Mouse (Mus musculus): ENCODE results near the gene Bcar3. TPM values are rescaled to one million over a fixed set of nuclear protein-coding genes. Genes with fewer than 3 reads are reported as not detected.

Gene Bcar3
- polyA plus RNA-seq, 1 experiment from 2014 or later: 13.8 TPM

DNA sequence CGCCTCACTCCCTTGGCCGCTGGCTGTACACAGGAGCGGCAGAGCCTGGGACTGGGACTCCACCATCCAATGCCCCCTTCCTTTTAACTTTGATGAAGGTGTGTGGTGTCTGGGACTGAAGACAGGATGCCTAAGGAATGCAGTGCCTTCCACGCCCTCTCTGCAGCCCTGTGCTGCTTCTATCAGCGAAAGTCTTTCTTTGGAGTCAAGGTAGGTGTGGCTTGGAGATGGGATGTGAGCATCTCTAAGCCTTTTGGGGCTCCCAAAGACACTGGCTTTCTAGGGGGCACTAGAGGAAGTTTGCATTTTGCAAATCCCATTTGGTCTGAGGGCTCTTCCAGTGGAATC, 189.8 kb downstream of the Bcar3 start:
- no peak overlapping the region for H3K9ac ChIP-seq
- no peaks in the 10 kb centered on the region for H3K36me3 ChIP-seq
- peak; percentile 41; the same call in 1 of the 2 replicates for ATAC-seq (replicated peaks; ENCODE audit: low FRiP score)
- peaks cover 39% of the 10 kb centered on the region for H3K4me1 ChIP-seq
- H3K27me3 ChIP-seq: no peaks in the 10 kb centered on the region
- peak overlapping the region; percentile 43 for H3K4me2 ChIP-seq
- H3K9me3 ChIP-seq (replicated peaks): no peaks in the 10 kb centered on the region
- H3K27ac ChIP-seq: peak overlapping the region; percentile 46; the same call in 1 of the 2 replicates
- peak overlapping the region; percentile 17; the same call in 1 of the 2 replicates for H3K4me3 ChIP-seq (replicated peaks)
- WGBS: 39% methylated on average over 5 of the region's 5 CpGs

DNA sequence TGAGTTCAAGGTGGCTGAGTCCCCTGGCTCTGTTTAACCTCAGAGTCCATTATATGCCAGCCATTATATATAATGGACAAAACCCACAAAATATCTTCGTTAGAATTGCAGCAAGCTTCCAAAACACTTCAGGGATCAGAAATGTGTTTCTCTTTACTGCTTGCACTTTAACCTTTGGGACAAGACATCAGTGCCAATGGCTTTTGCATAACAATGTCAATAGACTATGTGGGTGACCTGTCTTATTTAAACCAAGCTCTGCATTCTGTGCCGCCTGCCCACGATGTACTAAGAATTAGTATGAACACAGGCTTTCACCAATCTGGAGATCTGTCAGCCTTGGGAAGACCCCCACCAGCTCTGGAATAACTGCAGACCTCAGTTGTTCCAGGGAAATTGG, 190.4 kb downstream of the Bcar3 start:
- no peak overlapping the region for H3K4me2 ChIP-seq
- no peak overlapping the region for H3K4me3 ChIP-seq (replicated peaks)
- H3K27ac ChIP-seq: no peak overlapping the region
- WGBS: 82% methylated on average over 3 of the region's 3 CpGs
- H3K9me3 ChIP-seq (replicated peaks): no peaks in the 10 kb centered on the region
- H3K27me3 ChIP-seq: no peaks in the 10 kb centered on the region
- peaks cover 39% of the 10 kb centered on the region for H3K4me1 ChIP-seq
- H3K9ac ChIP-seq: no peak overlapping the region
- no peak for ATAC-seq (replicated peaks; ENCODE audit: low FRiP score)
- H3K36me3 ChIP-seq: no peaks in the 10 kb centered on the region

DNA sequence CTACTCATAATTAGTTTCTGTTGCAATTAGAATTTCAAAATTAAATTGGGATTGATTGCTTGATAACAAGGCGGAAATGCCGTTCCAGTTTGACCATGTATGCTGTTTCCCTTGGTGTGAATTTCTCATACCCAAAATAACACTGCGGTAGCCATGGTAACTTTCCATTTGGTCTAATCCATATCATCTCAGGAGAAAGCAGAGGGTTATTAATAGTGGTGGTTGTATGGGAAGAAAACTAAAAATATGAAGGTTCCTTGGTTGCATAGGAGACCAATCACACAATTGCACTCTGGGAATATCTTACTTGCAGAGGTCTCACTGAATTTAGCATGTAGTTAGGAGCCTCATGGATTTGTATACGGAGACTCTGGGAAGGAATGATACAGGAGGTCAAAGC, 191.8 kb downstream of the Bcar3 start:
- no peak overlapping the region for H3K27ac ChIP-seq
- no peak overlapping the region for H3K4me3 ChIP-seq (replicated peaks)
- H3K4me1 ChIP-seq: peaks cover 31% of the 10 kb centered on the region
- no peak overlapping the region for H3K4me2 ChIP-seq
- H3K36me3 ChIP-seq: no peaks in the 10 kb centered on the region
- no peaks in the 10 kb centered on the region for H3K9me3 ChIP-seq (replicated peaks)
- 89% methylated on average over 4 of the region's 4 CpGs for WGBS
- H3K9ac ChIP-seq: no peak overlapping the region
- no peak for ATAC-seq (replicated peaks; ENCODE audit: low FRiP score)
- H3K27me3 ChIP-seq: no peaks in the 10 kb centered on the region

DNA sequence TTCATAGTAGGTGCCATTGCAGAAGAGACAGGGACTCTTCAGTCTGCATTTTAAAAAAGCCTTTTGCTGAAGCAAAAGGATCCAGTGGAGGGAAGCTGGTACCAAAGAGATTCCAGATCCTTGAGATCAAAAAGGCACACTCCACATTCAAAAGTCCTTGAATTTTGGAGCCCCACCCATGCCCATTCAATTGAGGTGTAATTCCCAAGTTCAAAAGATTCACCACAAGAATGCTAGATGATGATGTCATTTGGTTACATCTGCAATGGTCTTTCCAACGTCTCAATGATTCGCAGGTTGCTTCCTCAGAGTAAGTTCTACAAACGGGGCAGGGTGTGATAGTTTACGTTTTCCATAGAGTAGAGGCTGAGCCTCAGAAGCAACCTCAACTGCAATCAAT, 192.3 kb downstream of the Bcar3 start:
- 72% methylated on average over 4 of the region's 4 CpGs for WGBS
- Histone ChIP-seq H3K4me1 (peaks cover 30% of the 10 kb centered on the region), H3K4me3 (replicated peaks) (no peak overlapping the region), H3K36me3 (no peaks in the 10 kb centered on the region), H3K4me2 (no peak overlapping the region), H3K27me3 (no peaks in the 10 kb centered on the region), H3K9me3 (replicated peaks) (no peaks in the 10 kb centered on the region), H3K9ac (no peak overlapping the region), H3K27ac (no peak overlapping the region)
- ATAC-seq (replicated peaks; ENCODE audit: low FRiP score): no peak

DNA sequence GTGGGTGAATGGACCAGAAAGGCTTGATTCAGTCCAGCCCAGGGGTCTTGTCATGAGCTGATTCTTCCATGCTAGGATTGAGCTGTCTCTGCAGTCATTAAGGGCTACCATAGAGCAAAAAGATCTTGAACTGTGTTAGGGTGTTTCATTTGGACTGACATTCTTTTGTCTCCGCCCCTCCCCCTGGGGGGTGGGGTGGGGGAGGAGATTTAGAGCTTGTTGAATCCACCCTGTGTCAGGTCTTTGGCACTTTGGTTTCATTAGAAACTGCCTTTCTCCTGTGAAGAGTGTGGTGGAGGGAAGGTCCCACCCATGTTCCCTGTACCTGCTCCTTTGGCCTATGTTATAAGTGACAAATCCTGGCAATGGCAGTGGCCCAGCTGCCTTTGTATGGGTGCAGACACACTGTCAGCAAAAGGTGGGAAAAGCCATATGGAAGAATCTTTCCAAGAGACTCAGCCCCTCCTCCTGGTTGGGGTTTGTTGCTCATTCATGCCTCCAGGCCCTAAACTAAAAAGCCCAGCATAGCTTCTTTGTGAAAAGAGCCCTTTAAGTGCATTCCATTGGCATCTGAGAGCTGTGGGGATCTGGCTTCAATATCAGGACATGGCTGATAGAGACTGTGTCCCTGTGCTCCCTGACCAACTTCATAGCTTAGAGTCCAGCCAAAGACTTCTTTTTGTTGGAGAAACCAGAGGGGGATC, 194.3 kb downstream of the Bcar3 start:
- H3K36me3 ChIP-seq: no peaks in the 10 kb centered on the region
- H3K27ac ChIP-seq: no peak overlapping the region
- H3K9me3 ChIP-seq (replicated peaks): no peaks in the 10 kb centered on the region
- H3K4me1 ChIP-seq: peaks cover 19% of the 10 kb centered on the region
- no peak overlapping the region for H3K4me3 ChIP-seq (replicated peaks)
- no peak for ATAC-seq (replicated peaks; ENCODE audit: low FRiP score)
- H3K9ac ChIP-seq: no peak overlapping the region
- 80% methylated on average over 1 of the region's 1 CpGs for WGBS
- no peaks in the 10 kb centered on the region for H3K27me3 ChIP-seq
- no peak overlapping the region for H3K4me2 ChIP-seq

DNA sequence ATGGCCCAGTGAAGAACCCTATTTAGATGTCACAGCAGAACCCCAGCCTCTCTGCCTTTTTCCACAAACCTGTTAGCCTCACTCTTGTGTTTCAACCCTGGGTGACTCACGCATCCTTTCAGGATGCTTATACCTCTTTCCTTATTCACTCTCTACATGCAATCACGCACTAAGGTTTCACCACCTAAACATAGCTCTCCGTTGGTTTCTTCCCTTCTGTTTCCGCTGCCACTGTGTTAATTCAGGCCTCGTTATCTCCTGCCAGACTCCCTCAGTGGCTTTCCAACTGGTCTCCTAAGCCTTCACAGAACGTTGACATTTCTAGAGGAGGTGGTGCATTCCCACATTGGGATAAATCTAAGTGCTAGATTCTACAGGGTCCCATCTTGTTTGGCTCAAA, 196.6 kb downstream of the Bcar3 start:
- Histone ChIP-seq H3K4me3 (replicated peaks) (no peak overlapping the region), H3K4me2 (no peak overlapping the region), H3K27ac (no peak overlapping the region), H3K9ac (no peak overlapping the region), H3K4me1 (peaks cover 27% of the 10 kb centered on the region), H3K9me3 (replicated peaks) (no peaks in the 10 kb centered on the region), H3K36me3 (no peaks in the 10 kb centered on the region), H3K27me3 (no peaks in the 10 kb centered on the region)
- WGBS: 83% methylated on average over 6 of the region's 6 CpGs
- ATAC-seq (replicated peaks; ENCODE audit: low FRiP score): no peak

- H3K27ac ChIP-seq: no peak overlapping the region
- H3K9me3 ChIP-seq (replicated peaks): no peaks in the 10 kb centered on the region
- no peaks in the 10 kb centered on the region for H3K27me3 ChIP-seq
- no peak overlapping the region for H3K9ac ChIP-seq
- ATAC-seq (replicated peaks; ENCODE audit: low FRiP score): no peak
- no peak overlapping the region for H3K4me2 ChIP-seq
- peaks cover 31% of the 10 kb centered on the region for H3K4me1 ChIP-seq
- H3K4me3 ChIP-seq (replicated peaks): no peak overlapping the region
- H3K36me3 ChIP-seq: no peaks in the 10 kb centered on the region
- WGBS: 90% methylated on average over 3 of the region's 3 CpGs
Observed at GRCm38 (mm10) chr3:122492006-122492405, 198.1 kb downstream of the Bcar3 start.

- 63% methylated on average over 21 of the region's 21 CpGs for WGBS
Observed at GRCm38 (mm10) chr3:122492872-122493615, 199.1 kb downstream of the Bcar3 start.

GRCm38 (mm10) chr3:122494764-122495163, 200.8 kb downstream of the Bcar3 start:
- H3K9ac ChIP-seq: no peak overlapping the region
- H3K27ac ChIP-seq: 0 out of 2 replicates have a peak overlapping the region, but pooled peaks have one; percentile 43
- ATAC-seq (replicated peaks; ENCODE audit: low FRiP score): 0 out of 2 replicates have a peak, but pooled peaks have one; percentile 19
- no peaks in the 10 kb centered on the region for H3K36me3 ChIP-seq
- peaks cover 32% of the 10 kb centered on the region for H3K4me1 ChIP-seq
- H3K4me2 ChIP-seq: no peak overlapping the region
- no peak overlapping the region for H3K4me3 ChIP-seq (replicated peaks)
- H3K27me3 ChIP-seq: no peaks in the 10 kb centered on the region
- 43% methylated on average over 6 of the region's 6 CpGs for WGBS
- H3K9me3 ChIP-seq (replicated peaks): no peaks in the 10 kb centered on the region

More at GRCm38 (mm10) chr3:122492872-122493615, 199.1 kb downstream of the Bcar3 start:
- H3K9ac ChIP-seq: no peak overlapping the region
- no peak overlapping the region for H3K4me3 ChIP-seq (replicated peaks)
- no peak for ATAC-seq (replicated peaks; ENCODE audit: low FRiP score)
- H3K27ac ChIP-seq: no peak overlapping the region
- no peaks in the 10 kb centered on the region for H3K9me3 ChIP-seq (replicated peaks)
- no peaks in the 10 kb centered on the region for H3K36me3 ChIP-seq
- peaks cover 34% of the 10 kb centered on the region for H3K4me1 ChIP-seq
- no peaks in the 10 kb centered on the region for H3K27me3 ChIP-seq
- H3K4me2 ChIP-seq: no peak overlapping the region

DNA sequence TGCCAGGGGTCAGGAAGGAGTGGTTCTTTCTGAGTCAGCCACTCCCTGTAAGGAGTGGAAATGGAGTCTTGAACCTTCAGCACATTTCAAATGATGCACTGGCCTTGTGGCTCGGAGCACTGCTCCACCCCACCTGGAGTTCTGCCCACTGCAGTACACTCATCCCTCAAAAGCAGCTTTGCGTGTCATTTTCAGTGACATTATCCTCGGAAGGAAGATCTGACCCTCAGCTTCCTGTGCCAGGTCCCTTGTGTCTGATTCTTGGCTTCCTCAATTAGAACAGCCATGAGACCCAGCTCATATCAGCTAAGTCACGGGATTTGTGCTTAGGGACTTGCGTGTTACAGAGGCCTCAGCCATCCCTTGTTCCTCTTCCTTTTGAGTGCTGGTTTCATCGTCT, 203.9 kb downstream of the Bcar3 start:
- Histone ChIP-seq H3K4me2 (no peak overlapping the region), H3K27ac (no peak overlapping the region), H3K4me1 (peaks cover 31% of the 10 kb centered on the region), H3K27me3 (no peaks in the 10 kb centered on the region), H3K9me3 (replicated peaks) (no peaks in the 10 kb centered on the region), H3K4me3 (replicated peaks) (no peak overlapping the region), H3K36me3 (no peaks in the 10 kb centered on the region), H3K9ac (no peak overlapping the region)
- ATAC-seq (replicated peaks; ENCODE audit: low FRiP score): no peak
- WGBS: 82% methylated on average over 6 of the region's 6 CpGs

DNA sequence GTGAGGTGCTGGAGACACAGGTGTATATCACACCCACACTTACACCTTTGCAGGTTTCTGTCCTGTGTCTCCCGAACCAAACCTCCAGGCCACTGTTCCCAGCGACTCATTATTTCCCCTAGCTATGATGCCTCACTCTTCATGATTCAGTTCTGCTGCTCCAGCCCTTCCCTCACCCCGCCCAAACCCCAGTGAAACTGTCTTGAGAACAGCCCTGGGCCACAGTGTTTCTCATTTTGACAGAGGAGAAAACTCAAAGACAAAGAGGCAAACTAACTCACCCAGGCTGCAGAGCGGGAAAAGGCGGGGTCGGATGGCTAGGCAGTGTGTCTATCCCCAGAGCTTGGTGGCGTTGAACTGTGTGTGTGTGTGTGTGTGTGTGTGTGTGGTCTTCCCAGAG, 204.6 kb downstream of the Bcar3 start:
- Histone ChIP-seq H3K27ac (no peak overlapping the region), H3K4me1 (peaks cover 25% of the 10 kb centered on the region), H3K4me2 (no peak overlapping the region), H3K36me3 (no peaks in the 10 kb centered on the region), H3K4me3 (replicated peaks) (no peak overlapping the region), H3K9ac (no peak overlapping the region), H3K9me3 (replicated peaks) (no peaks in the 10 kb centered on the region), H3K27me3 (no peaks in the 10 kb centered on the region)
- WGBS: 95% methylated on average over 7 of the region's 7 CpGs
- no peak for ATAC-seq (replicated peaks; ENCODE audit: low FRiP score)

GRCm38 (mm10) chr3:122499647-122500046, 205.7 kb downstream of the Bcar3 start:
- no peak overlapping the region for H3K9ac ChIP-seq
- H3K4me1 ChIP-seq: peaks cover 17% of the 10 kb centered on the region
- H3K27me3 ChIP-seq: no peaks in the 10 kb centered on the region
- ATAC-seq (replicated peaks; ENCODE audit: low FRiP score): no peak
- H3K4me3 ChIP-seq (replicated peaks): no peak overlapping the region
- H3K9me3 ChIP-seq (replicated peaks): no peaks in the 10 kb centered on the region
- no peak overlapping the region for H3K4me2 ChIP-seq
- no peak overlapping the region for H3K27ac ChIP-seq
- H3K36me3 ChIP-seq: no peaks in the 10 kb centered on the region
- whole genome bisulfite sequencing: 78% methylated on average over 6 of the region's 6 CpGs

All from kidney, embryonic 15.5 days (tissue).